Mouse (Mus musculus) skeletal muscle tissue, adult 2 months (tissue): ENCODE results near the gene Anks1b.

ENCODE experiments used
- DNase-seq: peaks from one replicate; pipeline ENCODE4 v3.0.0-alpha.2; 2012; ENCODE audit warnings: low read depth, low spot score

Gene Anks1b

GRCm38 (mm10) chr10:90666746-90667145 lies 793.4 kb downstream of the Anks1b start:
- peak; percentile 78 for DNase-seq

DNA sequence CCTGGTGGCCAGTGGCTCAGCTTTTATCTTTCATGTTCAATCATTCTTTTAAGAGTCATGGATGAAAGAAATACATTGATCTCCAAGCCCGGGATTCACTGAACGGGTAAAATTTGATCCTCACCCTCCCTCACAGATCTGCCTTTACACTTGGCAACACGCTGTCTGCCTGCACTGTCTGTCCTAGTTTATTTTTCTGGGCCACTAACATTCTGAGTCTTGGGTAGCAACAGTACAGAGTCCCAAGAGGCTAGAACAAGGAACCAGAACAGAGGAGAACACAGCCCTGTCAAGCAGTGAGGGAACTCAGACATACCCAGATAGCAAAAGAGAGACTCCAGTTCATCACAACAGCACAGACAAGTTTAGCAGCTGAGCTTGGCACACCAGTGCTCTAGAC lies 797.0 kb downstream of the Anks1b start:
- no peak for DNase-seq

DNA sequence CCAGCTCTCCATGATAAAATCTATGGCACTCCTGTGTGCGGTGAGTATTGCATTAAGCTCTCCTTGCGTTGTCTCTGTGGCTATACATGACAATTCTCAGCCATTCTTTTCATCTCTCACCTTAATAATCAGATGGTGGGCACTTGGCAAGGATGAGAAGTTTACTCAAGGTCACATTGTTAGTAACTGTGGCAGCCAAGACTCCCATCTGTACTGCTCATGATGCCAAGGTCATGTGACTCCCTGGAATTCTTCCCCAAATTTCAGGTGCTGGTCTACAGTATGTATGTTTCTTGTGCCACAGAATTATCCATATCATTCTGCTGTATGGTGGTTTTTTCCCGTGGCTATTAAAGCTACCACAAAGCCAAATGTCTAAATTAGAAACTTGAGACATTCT lies 798.8 kb downstream of the Anks1b start:
- no peak for DNase-seq

- no peak for DNase-seq
Observed at GRCm38 (mm10) chr10:90674362-90674761, 801.1 kb downstream of the Anks1b start.

- DNase-seq: no peak
Observed at GRCm38 (mm10) chr10:90677421-90677820, 804.1 kb downstream of the Anks1b start.

DNA sequence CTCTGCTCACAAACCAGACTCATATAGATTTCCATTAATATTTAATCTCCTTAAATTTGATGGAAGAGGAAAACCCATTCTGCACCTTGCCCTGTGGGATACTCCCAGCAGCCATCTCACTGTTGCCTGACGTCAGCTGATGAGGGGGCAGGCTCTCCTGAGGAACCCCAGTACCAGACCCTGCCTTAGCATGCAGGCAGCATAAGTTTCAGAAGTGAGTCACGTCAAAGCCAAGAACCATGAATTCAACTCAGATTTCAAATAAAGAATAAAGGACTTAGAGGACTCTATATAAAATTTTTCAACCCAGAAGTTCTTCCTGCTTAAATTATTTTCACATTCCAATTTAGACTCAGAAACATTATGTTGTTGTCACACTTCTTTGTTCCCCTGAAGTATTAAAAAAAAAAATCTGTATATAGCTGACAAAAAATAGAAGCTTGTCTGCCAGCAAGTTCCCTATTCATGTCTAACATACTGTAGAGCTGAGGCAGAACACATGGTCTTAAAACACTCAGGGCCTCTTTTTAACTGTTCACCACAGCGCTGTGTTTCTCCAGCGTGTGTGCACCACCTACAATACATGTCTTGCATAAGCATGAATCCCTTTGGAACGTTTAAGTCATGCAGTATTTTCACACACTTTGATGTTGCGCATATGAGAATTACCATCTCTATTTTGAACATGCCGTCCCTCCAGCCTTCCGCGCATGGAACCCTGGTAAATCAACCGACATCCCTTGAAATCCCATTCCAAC lies 806.6 kb downstream of the Anks1b start:
- DNase-seq: no peak

GRCm38 (mm10) chr10:90683813-90684212 lies 810.5 kb downstream of the Anks1b start:
- no peak for DNase-seq

- no peak for DNase-seq
Observed at GRCm38 (mm10) chr10:90685367-90685766, 812.1 kb downstream of the Anks1b start.

DNA sequence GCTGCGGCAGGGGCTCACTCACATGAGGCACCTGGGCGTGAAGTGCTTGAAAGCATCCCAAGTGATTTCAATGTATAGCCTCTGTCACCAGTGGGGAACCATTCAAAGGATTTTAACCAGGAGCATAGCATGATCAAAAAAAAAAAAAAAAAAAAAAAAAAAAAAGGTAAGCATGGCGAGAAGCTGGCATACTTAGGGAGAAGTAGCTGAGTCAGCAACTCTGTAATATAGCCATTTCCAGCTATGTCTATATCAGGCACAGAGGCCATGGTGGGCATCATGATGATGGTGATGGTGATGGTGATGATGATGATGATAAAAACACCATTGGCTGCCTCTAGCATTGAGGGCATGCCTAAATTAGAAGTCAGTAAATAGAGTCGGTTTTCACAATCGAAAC lies 814.8 kb downstream of the Anks1b start:
- no peak for DNase-seq

- no peak for DNase-seq
Observed at GRCm38 (mm10) chr10:90688696-90689252, 815.5 kb downstream of the Anks1b start.

GRCm38 (mm10) chr10:90689854-90690513 lies 816.7 kb downstream of the Anks1b start:
- peak; percentile 24 for DNase-seq

- no peak for DNase-seq
Observed at GRCm38 (mm10) chr10:90696687-90697086, 823.4 kb downstream of the Anks1b start.

GRCm38 (mm10) chr10:90697413-90697812 lies 824.1 kb downstream of the Anks1b start:
- DNase-seq: no peak

DNA sequence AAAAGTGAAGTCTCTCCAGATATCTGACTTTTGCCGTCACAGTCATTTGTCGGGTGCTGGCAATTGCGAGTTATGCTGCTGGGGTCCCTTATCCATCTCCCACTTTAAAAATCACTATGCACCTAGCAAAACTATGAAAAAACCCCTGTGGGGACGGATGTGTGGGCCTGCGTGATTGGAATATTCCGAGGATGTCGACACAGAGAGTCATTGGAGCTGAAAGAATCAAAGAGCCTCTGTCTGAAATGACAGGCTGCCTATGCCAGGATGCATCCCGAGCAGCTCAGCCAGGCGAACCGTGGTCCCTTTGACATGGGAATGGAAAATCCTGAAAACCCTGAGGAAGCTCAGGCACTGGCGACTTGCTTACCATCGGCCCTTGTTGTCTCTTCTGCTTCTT lies 825.9 kb downstream of the Anks1b start:
- no peak for DNase-seq

DNA sequence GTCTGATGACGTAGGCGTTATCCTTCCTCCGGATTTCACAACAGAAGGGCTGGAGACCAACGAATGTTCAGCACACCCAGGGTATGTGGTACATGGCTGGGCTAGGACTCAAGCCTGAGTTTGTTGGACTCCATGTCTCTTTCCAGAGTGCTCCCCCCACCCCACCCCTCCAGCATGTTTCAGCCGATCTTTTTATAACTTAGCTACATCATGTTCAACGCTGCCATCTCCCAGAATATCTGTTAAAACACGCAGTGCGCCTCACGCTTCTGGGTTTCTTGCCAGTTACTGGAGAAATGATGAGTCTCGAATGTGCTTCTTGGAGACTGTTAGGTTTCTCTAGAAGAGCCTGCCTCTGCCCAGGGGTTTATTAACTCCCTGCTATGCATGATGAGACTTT lies 831.3 kb downstream of the Anks1b start:
- DNase-seq: peak; percentile 8

DNA sequence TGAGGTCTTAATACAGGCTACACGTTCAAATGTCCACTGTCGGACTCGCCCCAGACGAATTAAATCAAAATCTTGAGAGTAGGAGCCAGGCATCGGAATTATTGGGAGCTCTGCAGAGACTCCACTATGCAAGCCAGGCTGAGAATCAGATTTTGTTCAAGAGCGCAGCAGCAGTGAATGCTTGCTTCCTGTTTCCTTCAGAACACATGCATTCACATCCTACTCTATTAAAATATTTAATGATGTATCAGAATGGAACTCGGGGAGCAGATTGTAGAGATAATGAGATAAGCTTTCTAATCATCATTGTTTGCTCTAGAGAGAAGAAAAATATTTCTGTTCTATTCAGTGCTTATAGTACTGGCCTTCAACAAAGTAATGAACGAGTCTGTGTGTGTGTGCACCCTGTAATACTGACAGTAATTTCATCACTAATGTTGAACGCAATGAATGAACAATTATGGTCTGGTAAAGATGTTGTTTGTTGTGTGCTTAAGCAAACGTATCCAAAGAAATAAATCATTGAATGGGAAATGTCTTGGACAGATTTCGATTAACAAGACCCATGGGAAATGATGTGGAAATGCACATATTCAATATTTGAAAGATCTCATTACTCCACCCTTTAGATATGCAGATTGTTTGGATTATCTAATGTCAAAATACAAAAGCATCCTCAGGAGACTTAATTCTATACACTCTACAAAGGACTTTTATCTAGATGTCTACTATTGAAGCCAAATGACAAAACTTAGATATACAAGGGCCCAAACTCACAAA lies 835.7 kb downstream of the Anks1b start:
- DNase-seq: no peak

- no peak for DNase-seq
Observed at GRCm38 (mm10) chr10:90709602-90709931, 836.3 kb downstream of the Anks1b start.

GRCm38 (mm10) chr10:90717961-90718360 lies 844.7 kb downstream of the Anks1b start:
- DNase-seq: no peak

GRCm38 (mm10) chr10:90718684-90719083 lies 845.4 kb downstream of the Anks1b start:
- no peak for DNase-seq

DNA sequence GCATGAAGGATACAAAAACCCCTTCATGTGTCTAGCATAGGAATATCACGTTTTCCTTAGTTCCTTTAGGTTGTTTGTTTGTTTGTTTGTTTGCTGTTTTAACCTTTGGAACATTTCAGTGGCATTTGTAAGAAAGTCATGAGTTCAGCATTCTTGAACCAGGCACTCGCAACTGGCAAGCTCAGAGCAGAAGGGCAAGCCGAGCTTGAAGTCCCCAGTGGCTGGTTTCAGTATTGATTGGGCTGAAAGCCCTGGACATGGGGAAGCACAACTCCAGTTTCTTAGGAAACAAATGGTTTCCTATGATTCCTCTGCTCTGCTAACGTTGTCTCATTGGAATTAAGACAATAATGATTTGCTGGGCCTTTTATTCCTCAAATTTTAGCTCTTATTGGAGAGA lies 846.7 kb downstream of the Anks1b start:
- DNase-seq: no peak

- no peak for DNase-seq
Observed at GRCm38 (mm10) chr10:90723071-90723494, 849.8 kb downstream of the Anks1b start.

GRCm38 (mm10) chr10:90723941-90724341 lies 850.6 kb downstream of the Anks1b start:
- no peak for DNase-seq
